Mouse (Mus musculus): Measurements from ENCODE around the gene Fancc.
A peak's percentile ranks its signal among the peaks of the same experiment; 100 is the strongest.

Fancc gene

GRCm38 (mm10) chr13:63421225-63421624, 75.9 kb downstream of the Fancc start:
- no peak for DNase-seq (ENCODE audit: low read depth, low spot score)

GRCm38 (mm10) chr13:63418148-63418547, 78.9 kb downstream of the Fancc start:
- no peak for DNase-seq (ENCODE audit: low read depth, low spot score)

- DNase-seq (ENCODE audit: low read depth, low spot score) = no peak
Observed at GRCm38 (mm10) chr13:63416824-63417223, 80.3 kb downstream of the Fancc start.

GRCm38 (mm10) chr13:63412662-63413061, 84.4 kb downstream of the Fancc start:
- no peak for DNase-seq (ENCODE audit: low read depth, low spot score)

GRCm38 (mm10) chr13:63411310-63412022, 85.6 kb downstream of the Fancc start:
- DNase-seq (ENCODE audit: low read depth, low spot score) = no peak

- no peak for DNase-seq (ENCODE audit: low read depth, low spot score)
Observed at GRCm38 (mm10) chr13:63410578-63411298, 86.3 kb downstream of the Fancc start.

GRCm38 (mm10) chr13:63405151-63405550, 91.9 kb downstream of the Fancc start:
- DNase-seq (ENCODE audit: low read depth, low spot score) = no peak

GRCm38 (mm10) chr13:63404657-63405056, 92.4 kb downstream of the Fancc start:
- no peak for DNase-seq (ENCODE audit: low read depth, low spot score)

GRCm38 (mm10) chr13:63402823-63403222, 94.3 kb downstream of the Fancc start:
- DNase-seq (ENCODE audit: low read depth, low spot score) = no peak

- no peak for DNase-seq (ENCODE audit: low read depth, low spot score)
Observed at GRCm38 (mm10) chr13:63400069-63400468, 97.0 kb downstream of the Fancc start.

- no peak for DNase-seq (ENCODE audit: low read depth, low spot score)
Observed at GRCm38 (mm10) chr13:63397420-63397819, 99.7 kb downstream of the Fancc start.

- no peak for DNase-seq (ENCODE audit: low read depth, low spot score)
Observed at GRCm38 (mm10) chr13:63394304-63395063, 102.6 kb downstream of the Fancc start.

GRCm38 (mm10) chr13:63385234-63385633, 111.8 kb downstream of the Fancc start:
- DNase-seq (ENCODE audit: low read depth, low spot score) = no peak

- no peak for DNase-seq (ENCODE audit: low read depth, low spot score)
Observed at GRCm38 (mm10) chr13:63384775-63385174, 112.3 kb downstream of the Fancc start.

- DNase-seq (ENCODE audit: low read depth, low spot score) = no peak
Observed at GRCm38 (mm10) chr13:63382206-63382605, 114.9 kb downstream of the Fancc start.

GRCm38 (mm10) chr13:63373460-63374166, 123.5 kb downstream of the Fancc start:
- DNase-seq (ENCODE audit: low read depth, low spot score) = no peak

GRCm38 (mm10) chr13:63361755-63362154, 135.3 kb downstream of the Fancc start:
- DNase-seq (ENCODE audit: low read depth, low spot score) = no peak

GRCm38 (mm10) chr13:63360111-63360885, 136.8 kb downstream of the Fancc start:
- no peak for DNase-seq (ENCODE audit: low read depth, low spot score)

- no peak for DNase-seq (ENCODE audit: low read depth, low spot score)
Observed at GRCm38 (mm10) chr13:63359393-63359792, 137.7 kb downstream of the Fancc start.

GRCm38 (mm10) chr13:63356558-63356957, 140.5 kb downstream of the Fancc start:
- peak; percentile 61 for DNase-seq (ENCODE audit: low read depth, low spot score)

- DNase-seq (ENCODE audit: low read depth, low spot score) = no peak
Observed at GRCm38 (mm10) chr13:63356101-63356500, 141.0 kb downstream of the Fancc start.

Data from WW6 (cell line).